8 mouse cellular contexts compared by ENCODE assay signal in genomic region chr7:143822375-143823265, GRCm38 (mm10). TPM values are rescaled to one million over a fixed set of nuclear protein-coding genes. Genes with fewer than 3 reads are reported as not detected.
DNase-seq lines count a peak whose midpoint lies in the region; ATAC-seq and TF ChIP-seq lines count a peak whose summit lies in the region.

Nadsyn1 (minus strand) TSS chr7:143822849.
Dhcr7 (plus strand) TSS chr7:143823145.

- under 1% methylated on average over 40 of the region's 40 CpGs for WGBS in embryonic facial prominence, embryonic 14.5 days
- under 1% methylated on average over 40 of the region's 40 CpGs for WGBS in limb, embryonic 14.5 days
- WGBS in midbrain, postnatal 0 days = under 1% methylated on average over 39 of the region's 40 CpGs

- no peaks in the 10 kb centered on the region for H3K9me3 ChIP-seq in embryonic facial prominence, embryonic 14.5 days (ENCODE audit: control insufficient read depth, low read length)
- H3K9me3 ChIP-seq in limb, embryonic 14.5 days (ENCODE audit: control insufficient read depth, low read length) = no peaks in the 10 kb centered on the region
- no peaks in the 10 kb centered on the region for H3K9me3 ChIP-seq in midbrain, postnatal 0 days (ENCODE audit: low read length)

- H3K27ac ChIP-seq in embryonic facial prominence, embryonic 14.5 days (replicated peaks; ENCODE audit: low read depth, low read length) = peak within 1 kb of the TSS; percentile 83
- peak within 1 kb of the TSS; percentile 59 for H3K27ac ChIP-seq in limb, embryonic 14.5 days (replicated peaks; ENCODE audit: low read depth, low read length)
- H3K27ac ChIP-seq in midbrain, postnatal 0 days (ENCODE audit: low read depth, low read length) = peak within 1 kb of the TSS; percentile 70

- H3K4me3 ChIP-seq in embryonic facial prominence, embryonic 14.5 days (ENCODE audit: low read depth, low read length) = peak within 1 kb of the TSS; percentile 62
- peak within 1 kb of the TSS; percentile 60 for H3K4me3 ChIP-seq in limb, embryonic 14.5 days (replicated peaks; ENCODE audit: low read length)
- H3K4me3 ChIP-seq in midbrain, postnatal 0 days (ENCODE audit: low read depth, low read length) = peak within 1 kb of the TSS; percentile 61

- ATAC-seq in embryonic facial prominence, embryonic 14.5 days (ENCODE audit: low read depth) = peak; percentile 98
- ATAC-seq in limb, embryonic 14.5 days (ENCODE audit: low FRiP score, low read depth) = peak; percentile 98
- ATAC-seq in midbrain, postnatal 0 days (ENCODE audit: low FRiP score) = peak; percentile 98

- TF ChIP-seq POLR2A in limb, embryonic 14.5 days (IDR thresholded peaks at IDR 0.05; ENCODE audit: borderline replicate concordance, extremely low read depth, insufficient read depth, insufficient read length) = no peak

- peak within 1 kb of the TSS; percentile 74 for H3K4me2 ChIP-seq in embryonic facial prominence, embryonic 14.5 days (ENCODE audit: low read depth, low read length)
- peak within 1 kb of the TSS; percentile 70 for H3K4me2 ChIP-seq in limb, embryonic 14.5 days (replicated peaks; ENCODE audit: low read depth, low read length, severe bottlenecking)
- peak within 1 kb of the TSS; percentile 78 for H3K4me2 ChIP-seq in midbrain, postnatal 0 days (ENCODE audit: low read depth, low read length, poor library complexity, severe bottlenecking)

- DNase-seq in 3T3-L1 (ENCODE audit: low read depth, low spot score) = peak; percentile 97
- DNase-seq in adrenal gland, postnatal 4 days (ENCODE audit: low spot score in 2 of 2) = peak; percentile 99
- peak; percentile 99 for DNase-seq in embryonic facial prominence, embryonic 14.5 days (ENCODE audit: low spot score)
- peak; percentile 99 for DNase-seq in heart, adult 8-10 months (ENCODE audit: low spot score)
- DNase-seq in kidney, adult 9 months = peak; percentile 100
- peak; percentile 98 for DNase-seq in limb, embryonic 14.5 days (ENCODE audit: low spot score)
- peak; percentile 98 for DNase-seq in midbrain, postnatal 0 days (ENCODE audit: low spot score)
- DNase-seq in spleen, postnatal 14 days (ENCODE audit: low spot score in 2 of 2) = peak; percentile 97

- TF ChIP-seq CTCF in midbrain, postnatal 0 days (IDR thresholded peaks at IDR 0.05) = no peak

- H3K9ac ChIP-seq in embryonic facial prominence, embryonic 14.5 days (ENCODE audit: low read depth, low read length) = peak within 1 kb of the TSS; percentile 77
- peak within 1 kb of the TSS; percentile 74 for H3K9ac ChIP-seq in limb, embryonic 14.5 days (ENCODE audit: low read depth, low read length, severe bottlenecking)
- H3K9ac ChIP-seq in midbrain, postnatal 0 days (replicated peaks; ENCODE audit: low read length, poor library complexity, severe bottlenecking) = peak within 1 kb of the TSS; percentile 75

- 0 out of 2 replicates have a peak, but pooled peaks cover 10% of the 10 kb centered on the region for H3K36me3 ChIP-seq in embryonic facial prominence, embryonic 14.5 days (ENCODE audit: control insufficient read depth, insufficient read depth, low read length)
- peaks cover 7% of the 10 kb centered on the region for H3K36me3 ChIP-seq in limb, embryonic 14.5 days (ENCODE audit: control insufficient read depth, insufficient read depth, low read length)
- peaks cover 9% of the 10 kb centered on the region; the same call in 1 of the 2 replicates for H3K36me3 ChIP-seq in midbrain, postnatal 0 days (ENCODE audit: insufficient read depth, low read length)

- peaks cover 10% of the 10 kb centered on the region for H3K4me1 ChIP-seq in embryonic facial prominence, embryonic 14.5 days (ENCODE audit: control insufficient read depth, insufficient read depth, low read length)
- peaks cover 5% of the 10 kb centered on the region for H3K4me1 ChIP-seq in limb, embryonic 14.5 days (ENCODE audit: control insufficient read depth, insufficient read depth, low read length)
- peaks cover 8% of the 10 kb centered on the region; the same call in 1 of the 2 replicates for H3K4me1 ChIP-seq in midbrain, postnatal 0 days (ENCODE audit: insufficient read depth, low read length)

- H3K27me3 ChIP-seq in embryonic facial prominence, embryonic 14.5 days (replicated peaks; ENCODE audit: control insufficient read depth, insufficient read depth, low read length) = no peaks in the 10 kb centered on the region
- no peaks in the 10 kb centered on the region for H3K27me3 ChIP-seq in limb, embryonic 14.5 days (ENCODE audit: control insufficient read depth, insufficient read depth, low read length)
- H3K27me3 ChIP-seq in midbrain, postnatal 0 days (ENCODE audit: insufficient read depth, low read length) = no peaks in the 10 kb centered on the region

RNA-seq across cellular contexts. Expression of gene Nadsyn1, which starts in this region (rescaled TPM):
- total RNA-seq in adrenal gland, postnatal 4 days (2021) = 10 to 100 TPM; 12.4 to 13.9 TPM
- polyA plus RNA-seq in embryonic facial prominence, embryonic 14.5 days (2014; fragmentation: Nextera tagmentation; extraction: Ambion mirVana) = 4.6 and 6.8 TPM in 2 replicates
- 1 to 10 TPM; 4.9 to 6.3 (median 5.2) TPM for total RNA-seq in heart, adult 8-10 months (2022)
- 14.0 and 16.9 TPM in 2 replicates for polyA plus RNA-seq in limb, embryonic 14.5 days (2012; rRNA removed)
- polyA plus RNA-seq in limb, embryonic 14.5 days (2014; fragmentation: Nextera tagmentation; extraction: Ambion mirVana) = 5.4 and 5.5 TPM in 2 replicates
- 6.9 and 13.1 TPM in 2 replicates for total RNA-seq in midbrain, postnatal 0 days (2014; rRNA removed)
- 3.5 and 5.8 TPM in 2 replicates for polyA plus RNA-seq in midbrain, postnatal 0 days (2015; fragmentation: Nextera tagmentation; extraction: Ambion mirVana)

RNA-seq across cellular contexts. Expression of gene Dhcr7, which starts in this region (rescaled TPM):
- total RNA-seq in adrenal gland, postnatal 4 days (2021) = 100 to 1,000 TPM; 186 to 188 TPM
- polyA plus RNA-seq in embryonic facial prominence, embryonic 14.5 days (2014; fragmentation: Nextera tagmentation; extraction: Ambion mirVana) = 43.5 and 45.1 TPM in 2 replicates
- total RNA-seq in heart, adult 8-10 months (2022) = 1 to 10 TPM; 4.9 to 6.7 (median 5.5) TPM
- 82.8 and 98.4 TPM in 2 replicates for polyA plus RNA-seq in limb, embryonic 14.5 days (2012; rRNA removed)
- polyA plus RNA-seq in limb, embryonic 14.5 days (2014; fragmentation: Nextera tagmentation; extraction: Ambion mirVana) = 42.8 and 52.7 TPM in 2 replicates
- total RNA-seq in midbrain, postnatal 0 days (2014; rRNA removed) = 63.4 and 66.0 TPM in 2 replicates
- 74.7 and 80.4 TPM in 2 replicates for polyA plus RNA-seq in midbrain, postnatal 0 days (2015; fragmentation: Nextera tagmentation; extraction: Ambion mirVana)

Comparison
In these comparisons a context has a peak if more than half of its experiments do, and no peak if none do; other contexts are left out.
1. Peak in every context shown above with its lines: DNase-seq, ATAC-seq, H3K4me3 ChIP-seq and H3K27ac ChIP-seq.